Mouse (Mus musculus) thymus, adult 2 months (tissue): Measurements from ENCODE around the gene March7.

Experiments
- CTCF ChIP-seq: fragments of 200-500 bp; IDR thresholded peaks from 2 replicates; pipeline ENCODE4 v1.5.1; 2012; ENCODE audit warnings: mild to moderate bottlenecking, control low read depth, low read length, moderate library complexity, borderline replicate concordance; ENCODE audit not compliant: control insufficient read depth, poor library complexity, insufficient read depth; ENCODE audit errors: extremely low read depth
- POLR2A ChIP-seq: fragments of 200-500 bp; IDR thresholded peaks from 2 replicates; pipeline ENCODE4 v1.6.1; 2012; ENCODE audit warnings: mild to moderate bottlenecking, low read length, control low read depth, moderate library complexity; ENCODE audit not compliant: control insufficient read depth, poor library complexity, insufficient read depth; ENCODE audit errors: extremely low read depth

DNA sequence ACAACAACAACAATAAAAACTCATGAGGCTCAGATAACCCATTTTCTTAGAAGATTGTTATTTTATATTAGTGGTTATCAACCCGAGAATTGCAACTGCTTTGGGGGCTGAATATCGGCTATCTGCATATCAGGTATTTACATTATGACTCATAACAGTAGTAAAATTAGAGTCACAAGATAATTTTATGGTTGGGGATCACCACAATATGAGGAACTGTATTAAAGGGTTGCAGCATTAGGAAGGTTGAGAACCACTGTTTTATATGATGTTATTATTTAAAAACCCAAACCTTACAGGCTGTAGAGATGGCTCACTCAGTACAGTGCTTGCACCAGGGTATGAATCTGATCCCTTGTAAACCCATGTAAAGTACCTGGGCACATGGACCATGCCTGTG, 89.6 kb downstream of the March7 start:
- TF ChIP-seq CTCF (no peak), POLR2A (no peak)
